Mouse (Mus musculus) hindbrain, embryonic 15.5 days (tissue): ENCODE measurements around the gene Lhx5. TPM values are rescaled to one million over a fixed set of nuclear protein-coding genes. Genes with fewer than 3 reads are reported as not detected.

Experiments used
- ATAC-seq: fragments of 200-750 bp; cut with Nextera tagmentation; 2 replicates; pipeline ENCODE4 v1.8.0; 2017; ENCODE audit warnings: low read depth, moderate number of reproducible peaks, moderate TSS enrichment; ENCODE audit not compliant: low FRiP score
- H3K27ac ChIP-seq: fragments of 300-500 bp; sonication (generic); replicated peaks from 2 replicates; pipeline ENCODE4 v1.5.1; 2015; ENCODE audit warnings: mild to moderate bottlenecking, inconsistent platforms
- H3K27me3 ChIP-seq: fragments of 300-500 bp; sonication (generic); 2 replicates; pipeline ENCODE4 v1.6.1; 2015; ENCODE audit warnings: control low read depth, inconsistent platforms
- H3K36me3 ChIP-seq: fragments of 300-500 bp; sonication (generic); 2 replicates; pipeline ENCODE4 v1.6.1; 2015; ENCODE audit warnings: control low read depth, inconsistent platforms
- H3K4me1 ChIP-seq: fragments of 300-500 bp; sonication (generic); replicated peaks from 2 replicates; pipeline ENCODE4 v1.6.1; 2015; ENCODE audit warnings: control low read depth, inconsistent platforms
- H3K4me2 ChIP-seq: fragments of 300-500 bp; sonication (generic); 2 replicates; pipeline ENCODE4 v1.6.1; 2015; ENCODE audit warnings: moderate library complexity, mild to moderate bottlenecking, inconsistent platforms
- H3K4me3 ChIP-seq: fragments of 300-500 bp; sonication (generic); 2 replicates; pipeline ENCODE4 v1.5.1; 2015; ENCODE audit warnings: mild to moderate bottlenecking, inconsistent platforms
- H3K9ac ChIP-seq: fragments of 300-500 bp; sonication (generic); 2 replicates; pipeline ENCODE4 v1.6.1; 2015; ENCODE audit warnings: inconsistent platforms
- H3K9me3 ChIP-seq: fragments of 300-500 bp; sonication (generic); 2 replicates; pipeline ENCODE4 v1.6.1; 2016; ENCODE audit warnings: control low read depth, inconsistent platforms
- WGBS: fragments of 180-500 bp; shearing (Covaris S2); methylation state at CpG from one replicate; pipeline ENCODE4 v1.1.7; 2015; 5-methylcytosine and 5-hydroxymethylcytosine counted together
- polyA plus RNA-seq: library from polyadenylated mRNA; unstranded; fragments of >200 nt; fragmentation: Nextera tagmentation; extraction: Ambion mirVana; gene quantifications from 2 replicates; pipeline ENCODE4 v1.2.1, GENCODE M21; 2015

Gene Lhx5
- polyA plus RNA-seq, result 26.3 and 31.4 TPM in 2 replicates

DNA sequence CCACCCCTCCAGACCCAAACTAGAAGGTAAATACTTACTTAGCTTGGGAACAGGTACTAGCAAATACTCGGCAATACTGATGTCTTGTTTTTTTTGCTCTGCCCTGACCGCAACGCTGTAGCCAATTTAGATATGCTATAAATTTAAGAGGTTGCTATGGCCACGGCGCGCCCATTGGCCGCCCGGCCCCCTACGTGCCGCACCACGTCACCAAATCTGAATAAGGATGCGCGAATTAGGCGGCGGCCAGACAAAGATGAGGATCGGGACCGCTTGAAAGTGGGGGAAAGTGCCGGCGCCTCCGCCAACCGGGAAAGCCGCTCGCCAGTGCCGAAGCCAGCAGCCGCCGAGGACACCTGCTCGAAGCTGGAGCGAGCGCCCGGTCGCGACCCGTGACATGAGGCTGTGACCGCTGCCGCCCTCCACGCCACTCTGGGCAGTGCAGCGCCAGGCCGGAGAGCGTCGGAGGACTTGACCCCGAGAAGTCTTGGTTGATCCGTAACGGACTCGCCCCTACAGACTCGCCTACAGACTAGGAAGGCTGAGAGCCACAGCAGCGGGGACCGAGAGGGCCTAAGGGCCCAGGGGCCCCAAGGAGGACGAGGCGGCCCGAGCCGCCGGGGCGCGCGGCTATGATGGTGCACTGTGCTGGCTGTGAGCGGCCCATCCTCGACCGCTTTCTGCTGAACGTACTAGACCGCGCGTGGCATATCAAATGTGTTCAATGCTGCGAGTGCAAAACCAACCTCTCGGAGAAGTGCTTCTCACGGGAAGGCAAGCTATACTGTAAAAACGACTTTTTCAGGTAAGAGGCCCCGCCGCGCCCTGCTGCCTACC lies at the start of gene Lhx5:
Gene Lhx5, plus strand, starts transcription at position 51 of the 837 bp plus-strand sequence.
- Histone ChIP-seq H3K9ac (peak within 1 kb of the TSS; percentile 60), H3K27ac (peak within 1 kb of the TSS; percentile 85), H3K9me3 (no peaks in the 10 kb centered on the region), H3K4me2 (peak within 1 kb of the TSS; percentile 69), H3K27me3 (peaks cover 52% of the 10 kb centered on the region), H3K4me1 (peaks cover 20% of the 10 kb centered on the region), H3K4me3 (peak within 1 kb of the TSS; percentile 48), H3K36me3 (no peaks in the 10 kb centered on the region)
- ATAC-seq, result peak; percentile 83
- under 1% methylated on average over 69 of the region's 69 CpGs for WGBS

GRCm38 (mm10) chr5:120386361-120386760 lies 45.1 kb upstream of the Lhx5 start:
- no peak overlapping the region for H3K4me3 ChIP-seq
- 67% methylated on average over 4 of the region's 4 CpGs for WGBS
- H3K4me2 ChIP-seq, result no peak overlapping the region
- H3K27me3 ChIP-seq, result no peaks in the 10 kb centered on the region; the same call in 1 of the 2 replicates
- ATAC-seq, result no peak
- no peaks in the 10 kb centered on the region for H3K36me3 ChIP-seq
- H3K9me3 ChIP-seq, result no peaks in the 10 kb centered on the region
- no peaks in the 10 kb centered on the region for H3K4me1 ChIP-seq
- no peak overlapping the region for H3K9ac ChIP-seq
- H3K27ac ChIP-seq, result no peak overlapping the region

GRCm38 (mm10) chr5:120388765-120389164 lies 42.7 kb upstream of the Lhx5 start:
- H3K27ac ChIP-seq, result no peak overlapping the region
- H3K36me3 ChIP-seq, result no peaks in the 10 kb centered on the region
- no peak for ATAC-seq
- no peak overlapping the region for H3K4me2 ChIP-seq
- H3K27me3 ChIP-seq, result no peaks in the 10 kb centered on the region; the same call in 1 of the 2 replicates
- WGBS, result 15% methylated on average over 9 of the region's 9 CpGs
- no peak overlapping the region for H3K4me3 ChIP-seq
- H3K9me3 ChIP-seq, result no peaks in the 10 kb centered on the region
- peaks cover 4% of the 10 kb centered on the region for H3K4me1 ChIP-seq
- no peak overlapping the region for H3K9ac ChIP-seq

DNA sequence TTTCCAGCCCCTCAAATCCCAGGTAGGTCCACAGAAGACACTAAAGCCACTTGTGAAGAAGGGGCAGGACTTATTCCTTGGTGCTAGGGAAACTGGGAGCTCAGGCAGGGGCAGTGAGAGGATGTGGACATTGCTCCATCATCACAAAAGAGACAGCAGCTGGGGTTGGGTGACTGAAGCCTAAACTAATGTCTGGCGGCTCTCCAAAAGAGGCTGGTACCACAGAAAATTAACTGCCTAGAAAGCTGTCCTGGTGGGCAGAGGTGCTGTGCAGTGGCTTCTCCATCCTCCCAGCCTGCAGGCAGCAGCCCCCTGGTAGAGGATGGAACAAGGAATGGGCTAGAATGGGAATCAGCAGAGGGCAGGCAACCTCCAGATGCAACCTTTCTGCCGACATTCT lies 41.5 kb upstream of the Lhx5 start:
- no peak for ATAC-seq
- Histone ChIP-seq H3K9ac (no peak overlapping the region), H3K27ac (no peak overlapping the region), H3K27me3 (no peaks in the 10 kb centered on the region; the same call in 1 of the 2 replicates), H3K4me1 (peaks cover 12% of the 10 kb centered on the region), H3K4me3 (no peak overlapping the region), H3K9me3 (no peaks in the 10 kb centered on the region), H3K4me2 (no peak overlapping the region), H3K36me3 (no peaks in the 10 kb centered on the region)
- 62% methylated on average over 2 of the region's 2 CpGs for WGBS

DNA sequence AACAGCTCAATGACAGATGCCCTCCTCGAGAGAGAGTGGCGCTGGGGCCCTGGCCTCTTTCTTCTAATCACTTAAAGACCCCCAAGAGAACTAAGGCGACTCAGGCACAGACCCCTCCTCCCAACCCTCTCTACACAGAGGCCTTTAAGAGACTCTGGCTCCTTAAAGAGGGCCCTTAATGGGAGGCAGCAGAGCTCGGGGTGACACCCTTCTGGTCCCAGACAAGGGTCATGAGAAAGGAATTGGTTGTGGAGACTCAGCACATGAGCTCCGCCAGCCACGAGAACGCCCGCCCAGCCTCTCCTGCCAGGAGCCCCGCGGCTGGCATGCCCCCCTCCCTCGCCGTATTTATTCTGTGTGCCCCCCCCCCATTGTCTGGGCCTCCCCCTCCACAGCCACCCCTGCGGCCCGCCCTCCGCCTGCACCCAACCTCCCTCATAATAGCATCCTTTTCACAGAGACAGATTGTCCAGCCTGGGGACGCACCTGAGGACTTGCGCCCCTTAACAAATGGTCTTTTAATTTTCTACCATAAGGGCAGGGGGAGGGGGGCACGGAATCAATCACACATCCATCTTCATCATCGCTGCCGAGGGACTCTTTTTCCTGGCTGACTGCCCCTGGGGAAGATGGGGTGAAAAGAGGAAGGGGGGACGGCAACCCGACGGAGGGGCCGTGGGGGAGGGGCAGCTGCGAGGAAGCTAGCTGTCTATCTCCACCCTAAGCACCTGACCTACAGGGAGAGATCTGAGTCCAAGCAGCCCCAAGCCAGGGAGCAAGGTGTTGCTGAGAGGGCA lies 37.4 kb upstream of the Lhx5 start:
- Histone ChIP-seq H3K4me1 (peaks cover 21% of the 10 kb centered on the region), H3K36me3 (no peaks in the 10 kb centered on the region), H3K27me3 (0 out of 2 replicates have a peak, but pooled peaks cover 4% of the 10 kb centered on the region), H3K4me3 (no peak overlapping the region), H3K4me2 (no peak overlapping the region), H3K9ac (no peak overlapping the region), H3K27ac (no peak overlapping the region), H3K9me3 (no peaks in the 10 kb centered on the region)
- WGBS, result 5% methylated on average over 25 of the region's 25 CpGs
- peak; percentile 62 for ATAC-seq

DNA sequence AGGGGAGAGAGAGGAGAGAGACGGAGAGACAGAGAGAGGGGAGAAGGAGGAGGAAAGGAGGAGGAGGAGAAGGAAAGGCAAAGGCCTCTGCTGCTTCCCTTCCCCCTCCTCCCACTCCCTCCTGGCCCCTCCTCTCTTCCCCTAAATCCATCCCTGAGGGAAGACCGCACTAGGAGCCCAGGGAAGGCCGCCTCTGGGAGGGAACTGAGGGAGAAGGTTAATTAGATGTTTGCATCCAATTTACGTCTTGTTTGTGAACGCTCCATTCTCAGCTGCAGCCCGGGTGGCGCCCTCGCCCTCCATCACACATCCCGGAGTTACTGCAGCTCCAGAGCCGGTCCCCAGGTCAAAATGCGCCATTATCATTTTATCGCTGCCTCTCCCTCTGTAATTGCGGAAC lies 33.5 kb upstream of the Lhx5 start:
- no peak for ATAC-seq
- Histone ChIP-seq H3K4me2 (0 out of 2 replicates have a peak overlapping the region, but pooled peaks have one; percentile 19), H3K36me3 (no peaks in the 10 kb centered on the region), H3K9me3 (no peaks in the 10 kb centered on the region), H3K4me1 (peaks cover 21% of the 10 kb centered on the region), H3K4me3 (no peak overlapping the region), H3K9ac (no peak overlapping the region), H3K27me3 (0 out of 2 replicates have a peak, but pooled peaks cover 8% of the 10 kb centered on the region), H3K27ac (peak overlapping the region; percentile 11; the same call in 1 of the 2 replicates)
- 2% methylated on average over 12 of the region's 13 CpGs for WGBS

- ATAC-seq, result no peak
- H3K4me2 ChIP-seq, result no peak overlapping the region
- no peaks in the 10 kb centered on the region for H3K9me3 ChIP-seq
- H3K4me3 ChIP-seq, result no peak overlapping the region
- WGBS, result 72% methylated on average over 12 of the region's 12 CpGs
- no peak overlapping the region for H3K27ac ChIP-seq
- H3K4me1 ChIP-seq, result peaks cover 15% of the 10 kb centered on the region
- no peaks in the 10 kb centered on the region for H3K27me3 ChIP-seq
- H3K36me3 ChIP-seq, result no peaks in the 10 kb centered on the region
- no peak overlapping the region for H3K9ac ChIP-seq
Measured at GRCm38 (mm10) chr5:120404831-120405591, 26.5 kb upstream of the Lhx5 start.

GRCm38 (mm10) chr5:120408933-120409332 lies 22.6 kb upstream of the Lhx5 start:
- H3K9me3 ChIP-seq, result no peaks in the 10 kb centered on the region
- H3K9ac ChIP-seq, result peak overlapping the region; percentile 45; the same call in 1 of the 2 replicates
- WGBS, result 45% methylated on average over 14 of the region's 14 CpGs
- peak overlapping the region; percentile 64 for H3K4me2 ChIP-seq
- no peaks in the 10 kb centered on the region for H3K36me3 ChIP-seq
- peaks cover 21% of the 10 kb centered on the region for H3K4me1 ChIP-seq
- ATAC-seq, result peak; percentile 76
- H3K27ac ChIP-seq, result peak overlapping the region; percentile 96
- no peaks in the 10 kb centered on the region; the same call in 1 of the 2 replicates for H3K27me3 ChIP-seq
- H3K4me3 ChIP-seq, result peak overlapping the region; percentile 33; the same call in 1 of the 2 replicates

DNA sequence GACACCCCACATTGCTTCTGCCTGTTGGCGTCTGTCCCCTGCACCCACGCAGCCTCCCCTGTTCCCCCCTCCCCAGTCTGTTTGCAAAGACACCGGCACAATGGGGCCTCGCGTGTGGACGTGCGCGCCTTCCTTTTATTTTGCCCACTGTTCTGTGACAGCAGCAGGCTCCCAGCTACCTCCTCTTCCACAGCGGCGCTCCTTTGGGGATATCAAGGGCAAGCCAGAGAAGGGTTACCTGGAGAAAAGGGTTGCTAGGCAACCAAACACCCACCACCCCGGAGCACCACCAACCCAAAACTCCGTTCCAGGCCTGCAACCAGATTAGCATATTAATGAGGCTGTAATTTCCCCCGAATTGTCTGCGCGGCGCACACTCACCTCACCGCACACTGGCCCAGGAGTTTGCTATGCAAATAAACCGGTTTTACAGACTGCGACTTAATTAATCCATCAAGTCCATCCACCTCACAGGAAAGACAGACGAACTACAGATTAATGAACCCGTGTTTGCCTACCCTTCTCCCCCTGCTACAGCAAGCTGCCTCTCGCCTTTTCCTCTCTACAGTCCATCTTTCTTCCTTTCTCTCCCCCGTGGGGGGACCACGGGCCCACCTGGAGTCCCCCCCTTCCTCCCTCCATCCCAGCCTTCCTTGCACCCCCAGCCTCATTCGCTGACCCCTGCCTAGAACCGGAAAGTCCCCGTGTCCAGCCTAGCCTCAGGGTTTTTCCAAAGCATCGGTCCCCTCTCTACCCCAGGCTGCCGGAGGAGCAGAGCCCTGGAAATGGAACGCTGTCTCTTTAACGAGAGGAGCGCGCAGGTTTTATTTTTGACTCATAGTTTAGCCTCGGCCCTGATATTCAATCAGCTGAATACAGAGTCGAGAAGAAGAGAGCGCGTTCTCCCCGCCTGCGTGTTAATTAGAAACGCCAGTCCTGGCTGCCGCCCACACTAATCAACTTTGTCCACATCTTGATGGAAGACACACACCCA lies 21.8 kb upstream of the Lhx5 start:
- Histone ChIP-seq H3K27me3 (no peaks in the 10 kb centered on the region; the same call in 1 of the 2 replicates), H3K27ac (peak overlapping the region; percentile 96), H3K4me1 (peaks cover 21% of the 10 kb centered on the region), H3K9me3 (no peaks in the 10 kb centered on the region), H3K36me3 (no peaks in the 10 kb centered on the region), H3K9ac (peak overlapping the region; percentile 45), H3K4me2 (peak overlapping the region; percentile 64), H3K4me3 (peak overlapping the region; percentile 33)
- 1% methylated on average over 41 of the region's 41 CpGs for WGBS
- ATAC-seq, result peak; percentile 86

- Histone ChIP-seq H3K4me2 (no peak overlapping the region), H3K4me3 (no peak overlapping the region), H3K4me1 (peaks cover 21% of the 10 kb centered on the region), H3K36me3 (no peaks in the 10 kb centered on the region), H3K27me3 (no peaks in the 10 kb centered on the region; the same call in 1 of the 2 replicates), H3K9me3 (no peaks in the 10 kb centered on the region), H3K27ac (no peak overlapping the region), H3K9ac (no peak overlapping the region)
- ATAC-seq, result no peak
- 81% methylated on average over 6 of the region's 6 CpGs for WGBS
Measured at GRCm38 (mm10) chr5:120413436-120413835, 18.1 kb upstream of the Lhx5 start.
